Mouse (Mus musculus): ENCODE results near the gene Rnf169.
"Not testable (repeated sequence)": the region's sequence is repeated elsewhere in the genome, so short reads cannot be mapped to it uniquely, and the experiment has no call there.

Rnf169 gene

GRCm38 (mm10) chr7:99979546-99980131 lies 609 bp downstream of the Rnf169 start:
- DNase-seq (ENCODE audit: low spot score) = no peak

GRCm38 (mm10) chr7:99979081-99979480 lies 1.2 kb downstream of the Rnf169 start:
- DNase-seq (ENCODE audit: low spot score) = no peak

- no peak for DNase-seq (ENCODE audit: low spot score)
Observed at GRCm38 (mm10) chr7:99978041-99978440, 2.2 kb downstream of the Rnf169 start.

- DNase-seq (ENCODE audit: low spot score) = no peak
Observed at GRCm38 (mm10) chr7:99975819-99976575, 4.3 kb downstream of the Rnf169 start.

GRCm38 (mm10) chr7:99974208-99974970 lies 5.9 kb downstream of the Rnf169 start:
- DNase-seq (ENCODE audit: low spot score) = no peak

GRCm38 (mm10) chr7:99972912-99973311 lies 7.3 kb downstream of the Rnf169 start:
- DNase-seq (ENCODE audit: low spot score) = not testable (repeated sequence)

- DNase-seq (ENCODE audit: low spot score) = no peak
Observed at GRCm38 (mm10) chr7:99971926-99972325, 8.3 kb downstream of the Rnf169 start.

GRCm38 (mm10) chr7:99969151-99969550 lies 11.1 kb downstream of the Rnf169 start:
- no peak for DNase-seq (ENCODE audit: low spot score)

GRCm38 (mm10) chr7:99966011-99966721 lies 14.1 kb downstream of the Rnf169 start:
- no peak for DNase-seq (ENCODE audit: low spot score)

GRCm38 (mm10) chr7:99965020-99965841 lies 15.0 kb downstream of the Rnf169 start:
- no peak for DNase-seq (ENCODE audit: low spot score)

- DNase-seq (ENCODE audit: low spot score) = no peak
Observed at GRCm38 (mm10) chr7:99963237-99963860, 16.9 kb downstream of the Rnf169 start.

- no peak for DNase-seq (ENCODE audit: low spot score)
Observed at GRCm38 (mm10) chr7:99962536-99963236, 17.6 kb downstream of the Rnf169 start.

GRCm38 (mm10) chr7:99961518-99961917 lies 18.7 kb downstream of the Rnf169 start:
- DNase-seq (ENCODE audit: low spot score) = no peak

GRCm38 (mm10) chr7:99960571-99960970 lies 19.7 kb downstream of the Rnf169 start:
- not testable (repeated sequence) for DNase-seq (ENCODE audit: low spot score)

GRCm38 (mm10) chr7:99957226-99957965 lies 22.9 kb downstream of the Rnf169 start:
- no peak for DNase-seq (ENCODE audit: low spot score)

GRCm38 (mm10) chr7:99956095-99956494 lies 24.2 kb downstream of the Rnf169 start:
- no peak for DNase-seq (ENCODE audit: low spot score)

GRCm38 (mm10) chr7:99954212-99954611 lies 26.0 kb downstream of the Rnf169 start:
- DNase-seq (ENCODE audit: low spot score) = no peak

- no peak for DNase-seq (ENCODE audit: low spot score)
Observed at GRCm38 (mm10) chr7:99953442-99954098, 26.7 kb downstream of the Rnf169 start.

GRCm38 (mm10) chr7:99947329-99947728 lies 32.9 kb downstream of the Rnf169 start:
- peak; percentile 20 for DNase-seq (ENCODE audit: low spot score)

Measured in ovary, adult 18-20 months (tissue).